Mouse (Mus musculus): ENCODE data around the gene Ddah2. TPM values are rescaled to one million over a fixed set of nuclear protein-coding genes. Genes with fewer than 3 reads are reported as not detected.
A peak's percentile ranks its signal among the peaks of the same experiment; 100 is the strongest.

Ddah2 gene
- 543 and 586 TPM in 2 replicates for polyA plus RNA-seq (2014; fragmentation: Nextera tagmentation; extraction: Ambion mirVana)

DNA sequence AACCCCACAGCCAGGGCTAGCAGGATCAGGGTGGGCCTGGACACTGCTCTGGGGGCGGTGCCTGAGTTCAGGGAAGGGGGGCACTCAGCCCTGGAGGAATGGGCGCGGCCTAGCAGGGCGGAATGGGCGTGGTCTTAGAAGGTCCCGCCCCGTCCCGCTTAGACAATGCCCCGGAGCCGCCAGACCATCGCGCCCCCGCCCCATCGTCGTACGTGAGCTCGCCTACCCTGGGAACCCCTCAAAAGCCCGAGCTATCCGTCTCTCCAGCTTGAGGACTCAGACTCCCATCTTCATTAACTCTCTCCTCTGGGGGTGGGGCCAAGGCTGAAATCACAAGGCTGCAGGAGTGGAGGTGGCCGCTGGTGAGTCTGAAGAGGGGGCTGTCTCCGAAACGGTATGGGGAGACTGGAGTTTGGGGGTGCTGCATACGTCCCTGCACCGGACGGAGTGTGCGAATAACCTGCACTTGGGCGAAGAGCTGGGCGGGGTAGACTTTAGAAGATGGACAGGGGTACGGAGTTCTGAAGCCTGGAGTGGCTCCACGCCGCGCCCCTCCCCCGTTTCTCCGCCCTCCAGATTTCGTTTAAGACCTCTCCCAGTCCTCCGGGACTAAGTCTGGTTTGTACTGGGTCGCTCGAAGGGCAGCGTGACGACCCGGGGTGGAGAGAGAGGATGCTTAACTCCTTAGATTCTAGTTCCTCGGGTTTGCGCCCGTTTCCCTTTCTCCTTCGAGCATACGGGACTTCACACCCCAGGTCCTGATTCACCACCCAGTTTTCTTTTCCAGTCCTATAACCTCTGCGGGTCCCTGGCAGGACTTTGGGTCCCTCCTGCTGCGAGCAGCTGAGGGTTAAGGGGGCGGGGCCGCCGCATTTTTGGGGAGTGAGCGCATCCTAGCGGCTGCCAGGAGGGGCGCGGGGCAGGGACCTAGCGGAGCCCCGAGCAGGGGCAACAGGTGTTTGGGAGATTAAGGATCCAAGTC is at the start of gene Ddah2:
Gene Ddah2 (plus strand): TSS at position 125 of the 982 bp plus-strand sequence.
- Histone ChIP-seq H3K4me1 (ENCODE audit: control insufficient read depth, insufficient read depth, low read length) (peaks cover 12% of the 10 kb centered on the region), H3K4me2 (ENCODE audit: low read depth, low read length) (peak within 1 kb of the TSS; percentile 84), H3K27ac (replicated peaks; ENCODE audit: low read depth, low read length) (peak within 1 kb of the TSS; percentile 71), H3K9ac (replicated peaks; ENCODE audit: low read length) (peak within 1 kb of the TSS; percentile 92), H3K36me3 (replicated peaks; ENCODE audit: control insufficient read depth, insufficient read depth, low read depth, low read length) (peaks cover 15% of the 10 kb centered on the region), H3K27me3 (ENCODE audit: control insufficient read depth, insufficient read depth, low read length) (no peaks in the 10 kb centered on the region), H3K4me3 (ENCODE audit: low read depth, low read length) (peak within 1 kb of the TSS; percentile 64), H3K9me3 (replicated peaks; ENCODE audit: control insufficient read depth, low read length) (no peaks in the 10 kb centered on the region)
- WGBS: under 1% methylated on average over 56 of the region's 57 CpGs
- ATAC-seq (replicated peaks; ENCODE audit: insufficient number of reproducible peaks, low FRiP score, low TSS enrichment, low read depth) (peak; percentile 89), DNase-seq (ENCODE audit: low spot score) (peak; percentile 98)

DNA sequence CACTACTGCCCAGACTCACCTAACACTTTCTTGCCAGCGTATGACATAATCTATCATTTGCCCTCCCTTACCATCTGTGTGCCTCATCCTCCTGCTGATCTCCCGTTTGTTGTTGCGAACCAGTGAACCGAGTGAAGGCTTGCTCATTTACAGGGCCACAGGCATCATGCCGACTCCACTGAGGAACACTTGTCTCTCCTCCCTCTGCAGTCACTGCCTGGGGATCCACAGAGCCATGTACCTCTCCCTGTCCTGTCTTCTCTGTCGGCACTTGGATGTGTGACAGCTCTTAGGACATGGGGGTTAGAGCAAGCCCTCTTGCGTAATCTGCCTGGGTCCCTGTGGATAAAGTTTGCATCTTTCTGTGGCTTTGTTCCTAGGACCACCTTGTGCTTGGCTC is 49.2 kb upstream of the Ddah2 start:
- no peaks in the 10 kb centered on the region for H3K27me3 ChIP-seq (ENCODE audit: control insufficient read depth, insufficient read depth, low read length)
- no peak overlapping the region for H3K9ac ChIP-seq (replicated peaks; ENCODE audit: low read length)
- 89% methylated on average over 7 of the region's 7 CpGs for WGBS
- H3K4me1 ChIP-seq (ENCODE audit: control insufficient read depth, insufficient read depth, low read length): no peaks in the 10 kb centered on the region
- no peak overlapping the region for H3K4me3 ChIP-seq (ENCODE audit: low read depth, low read length)
- DNase-seq (ENCODE audit: low spot score) (no peak), ATAC-seq (replicated peaks; ENCODE audit: insufficient number of reproducible peaks, low FRiP score, low TSS enrichment, low read depth) (no peak)
- H3K4me2 ChIP-seq (ENCODE audit: low read depth, low read length): no peak overlapping the region
- H3K36me3 ChIP-seq (replicated peaks; ENCODE audit: control insufficient read depth, insufficient read depth, low read depth, low read length): peaks cover 49% of the 10 kb centered on the region
- H3K9me3 ChIP-seq (replicated peaks; ENCODE audit: control insufficient read depth, low read length): no peaks in the 10 kb centered on the region
- H3K27ac ChIP-seq (replicated peaks; ENCODE audit: low read depth, low read length): no peak overlapping the region

DNA sequence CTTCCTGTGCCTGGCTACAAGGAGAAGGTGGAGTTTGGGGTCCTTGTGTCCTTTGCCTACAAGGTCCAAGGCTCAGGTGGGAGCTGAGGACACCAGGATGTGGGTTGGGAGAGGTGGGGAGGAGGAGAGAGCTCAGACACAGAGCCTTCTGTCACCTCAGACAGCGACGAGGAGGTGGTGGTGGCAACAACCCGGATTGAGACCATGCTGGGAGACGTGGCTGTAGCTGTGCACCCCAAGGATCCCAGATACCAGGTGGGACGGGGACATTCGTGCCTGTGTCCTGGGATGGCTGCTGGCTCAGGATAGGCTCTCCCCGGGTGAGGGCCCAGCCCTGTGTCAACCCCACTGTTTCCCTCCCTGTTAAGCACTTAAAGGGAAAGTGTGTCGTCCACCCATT is 47.4 kb upstream of the Ddah2 start:
- 94% methylated on average over 8 of the region's 8 CpGs for WGBS
- H3K4me1 ChIP-seq (ENCODE audit: control insufficient read depth, insufficient read depth, low read length): no peaks in the 10 kb centered on the region
- H3K9me3 ChIP-seq (replicated peaks; ENCODE audit: control insufficient read depth, low read length): no peaks in the 10 kb centered on the region
- H3K9ac ChIP-seq (replicated peaks; ENCODE audit: low read length): no peak overlapping the region
- H3K4me3 ChIP-seq (ENCODE audit: low read depth, low read length): no peak overlapping the region
- no peaks in the 10 kb centered on the region for H3K27me3 ChIP-seq (ENCODE audit: control insufficient read depth, insufficient read depth, low read length)
- ATAC-seq (replicated peaks; ENCODE audit: insufficient number of reproducible peaks, low FRiP score, low TSS enrichment, low read depth): no peak
- peaks cover 48% of the 10 kb centered on the region for H3K36me3 ChIP-seq (replicated peaks; ENCODE audit: control insufficient read depth, insufficient read depth, low read depth, low read length)
- DNase-seq (ENCODE audit: low spot score): no peak
- H3K4me2 ChIP-seq (ENCODE audit: low read depth, low read length): no peak overlapping the region
- no peak overlapping the region for H3K27ac ChIP-seq (replicated peaks; ENCODE audit: low read depth, low read length)

DNA sequence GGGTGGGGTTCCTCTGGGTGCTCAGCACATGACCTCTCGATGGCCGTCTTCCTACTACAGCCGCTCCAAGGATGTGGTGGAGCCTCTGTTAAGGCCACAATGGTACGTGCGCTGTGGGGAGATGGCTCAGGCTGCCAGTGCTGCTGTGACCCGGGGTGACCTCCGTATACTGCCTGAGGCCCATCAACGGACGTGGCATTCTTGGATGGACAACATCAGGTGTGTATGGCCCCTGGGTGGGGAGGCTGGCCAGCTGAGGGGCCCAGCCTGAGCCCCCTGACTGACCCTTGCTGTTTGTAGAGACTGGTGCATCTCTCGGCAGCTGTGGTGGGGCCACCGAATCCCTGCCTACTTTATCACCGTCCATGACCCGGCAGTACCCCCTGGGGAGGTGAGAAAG is 46.4 kb upstream of the Ddah2 start:
- WGBS: 89% methylated on average over 13 of the region's 13 CpGs
- DNase-seq (ENCODE audit: low spot score): no peak
- peaks cover 48% of the 10 kb centered on the region for H3K36me3 ChIP-seq (replicated peaks; ENCODE audit: control insufficient read depth, insufficient read depth, low read depth, low read length)

DNA sequence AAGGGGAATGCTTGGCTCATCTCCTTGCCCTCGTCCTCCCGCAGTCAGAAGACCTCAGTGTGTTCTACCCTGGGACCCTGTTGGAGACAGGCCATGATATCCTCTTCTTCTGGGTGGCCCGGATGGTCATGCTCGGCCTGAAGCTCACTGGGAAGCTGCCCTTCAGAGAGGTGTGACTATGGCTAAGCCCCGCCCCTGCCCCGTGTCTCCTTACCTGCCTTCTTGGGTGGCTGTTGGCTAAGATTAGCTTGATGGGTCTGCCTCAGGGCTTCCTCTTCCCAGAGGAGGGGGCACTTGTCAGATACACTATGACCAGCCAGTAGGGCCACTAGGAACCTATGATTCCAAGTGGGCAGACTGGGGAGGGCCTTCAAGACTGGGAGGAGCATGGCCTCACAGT is 45.6 kb upstream of the Ddah2 start:
- no peak for DNase-seq (ENCODE audit: low spot score)
- WGBS: 87% methylated on average over 6 of the region's 6 CpGs

More for the DNA sequence above, 46.4 kb upstream of the Ddah2 start:
- Histone ChIP-seq H3K27ac (replicated peaks; ENCODE audit: low read depth, low read length) (no peak overlapping the region), H3K4me2 (ENCODE audit: low read depth, low read length) (no peak overlapping the region), H3K9me3 (replicated peaks; ENCODE audit: control insufficient read depth, low read length) (no peaks in the 10 kb centered on the region), H3K9ac (replicated peaks; ENCODE audit: low read length) (no peak overlapping the region), H3K27me3 (ENCODE audit: control insufficient read depth, insufficient read depth, low read length) (no peaks in the 10 kb centered on the region), H3K4me3 (ENCODE audit: low read depth, low read length) (no peak overlapping the region), H3K4me1 (ENCODE audit: control insufficient read depth, insufficient read depth, low read length) (no peaks in the 10 kb centered on the region)
- no peak for ATAC-seq (replicated peaks; ENCODE audit: insufficient number of reproducible peaks, low FRiP score, low TSS enrichment, low read depth)

DNA sequence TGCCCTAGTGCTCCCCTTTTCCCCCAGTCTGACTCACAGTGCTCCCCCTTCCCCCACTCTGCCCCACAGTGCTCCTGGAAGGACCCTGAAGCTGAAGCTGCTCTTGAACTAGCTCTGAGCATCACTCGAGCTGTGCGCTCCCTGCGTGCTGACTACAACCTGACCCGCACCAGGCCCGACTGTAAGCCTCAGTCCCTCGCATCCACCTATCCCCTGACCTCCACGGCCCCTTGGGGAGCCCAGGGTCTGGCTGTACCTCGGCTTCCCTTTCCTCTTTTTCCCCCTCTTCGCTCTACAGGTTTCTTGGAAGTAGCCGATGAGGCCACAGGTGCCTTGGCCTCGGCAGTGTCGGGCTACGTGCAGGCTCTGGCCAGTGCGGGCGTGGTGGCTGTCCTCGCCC is 43.5 kb upstream of the Ddah2 start:
- no peaks in the 10 kb centered on the region for H3K9me3 ChIP-seq (replicated peaks; ENCODE audit: control insufficient read depth, low read length)
- H3K4me3 ChIP-seq (ENCODE audit: low read depth, low read length): no peak overlapping the region
- H3K4me1 ChIP-seq (ENCODE audit: control insufficient read depth, insufficient read depth, low read length): no peaks in the 10 kb centered on the region
- H3K27ac ChIP-seq (replicated peaks; ENCODE audit: low read depth, low read length): no peak overlapping the region
- H3K9ac ChIP-seq (replicated peaks; ENCODE audit: low read length): no peak overlapping the region
- 90% methylated on average over 16 of the region's 16 CpGs for WGBS
- DNase-seq (ENCODE audit: low spot score) (no peak), ATAC-seq (replicated peaks; ENCODE audit: insufficient number of reproducible peaks, low FRiP score, low TSS enrichment, low read depth) (no peak)
- peaks cover 46% of the 10 kb centered on the region for H3K36me3 ChIP-seq (replicated peaks; ENCODE audit: control insufficient read depth, insufficient read depth, low read depth, low read length)
- no peak overlapping the region for H3K4me2 ChIP-seq (ENCODE audit: low read depth, low read length)
- no peaks in the 10 kb centered on the region for H3K27me3 ChIP-seq (ENCODE audit: control insufficient read depth, insufficient read depth, low read length)

More for the DNA sequence above, 45.6 kb upstream of the Ddah2 start:
- Histone ChIP-seq H3K27ac (replicated peaks; ENCODE audit: low read depth, low read length) (no peak overlapping the region), H3K4me3 (ENCODE audit: low read depth, low read length) (no peak overlapping the region), H3K9ac (replicated peaks; ENCODE audit: low read length) (no peak overlapping the region), H3K4me1 (ENCODE audit: control insufficient read depth, insufficient read depth, low read length) (no peaks in the 10 kb centered on the region), H3K27me3 (ENCODE audit: control insufficient read depth, insufficient read depth, low read length) (no peaks in the 10 kb centered on the region), H3K9me3 (replicated peaks; ENCODE audit: control insufficient read depth, low read length) (no peaks in the 10 kb centered on the region), H3K36me3 (replicated peaks; ENCODE audit: control insufficient read depth, insufficient read depth, low read depth, low read length) (peaks cover 48% of the 10 kb centered on the region), H3K4me2 (ENCODE audit: low read depth, low read length) (no peak overlapping the region)
- ATAC-seq (replicated peaks; ENCODE audit: insufficient number of reproducible peaks, low FRiP score, low TSS enrichment, low read depth): no peak

DNA sequence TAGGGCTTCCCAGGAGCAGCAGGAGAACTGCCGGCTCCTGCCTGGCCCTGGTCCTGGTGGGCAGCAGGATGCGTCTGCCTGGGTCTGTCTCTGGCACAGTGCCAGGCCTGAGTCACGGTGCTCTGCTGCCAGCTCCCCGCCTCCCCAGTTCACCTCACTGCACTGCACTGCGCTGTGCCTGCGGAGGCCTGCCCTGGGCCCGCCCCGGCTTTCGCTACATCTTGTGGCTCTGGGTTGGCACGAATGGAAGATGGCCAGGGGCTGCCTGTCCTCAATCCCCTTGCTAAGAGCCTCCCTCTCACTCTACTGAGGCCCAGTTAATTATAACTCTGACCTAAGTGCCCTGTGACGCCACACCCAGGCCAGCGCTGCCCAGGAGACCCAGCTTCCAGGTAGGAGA is 42.5 kb upstream of the Ddah2 start, which contains the start of gene Vwa7:
Gene Vwa7 (plus strand): TSS at position 204 of the 400 bp plus-strand sequence.
- Histone ChIP-seq H3K4me1 (ENCODE audit: control insufficient read depth, insufficient read depth, low read length) (no peaks in the 10 kb centered on the region; the same call in 1 of the 2 replicates), H3K27ac (replicated peaks; ENCODE audit: low read depth, low read length) (no peak within 1 kb of the TSS), H3K27me3 (ENCODE audit: control insufficient read depth, insufficient read depth, low read length) (no peaks in the 10 kb centered on the region), H3K9ac (replicated peaks; ENCODE audit: low read length) (no peak within 1 kb of the TSS), H3K9me3 (replicated peaks; ENCODE audit: control insufficient read depth, low read length) (no peaks in the 10 kb centered on the region), H3K4me2 (ENCODE audit: low read depth, low read length) (no peak within 1 kb of the TSS), H3K4me3 (ENCODE audit: low read depth, low read length) (no peak within 1 kb of the TSS), H3K36me3 (replicated peaks; ENCODE audit: control insufficient read depth, insufficient read depth, low read depth, low read length) (peaks cover 35% of the 10 kb centered on the region)
- ATAC-seq (replicated peaks; ENCODE audit: insufficient number of reproducible peaks, low FRiP score, low TSS enrichment, low read depth): no peak
- 89% methylated on average over 12 of the region's 12 CpGs for WGBS
- no peak for DNase-seq (ENCODE audit: low spot score)
